ENCODE assay signal across 8 mouse cellular contexts in genomic region chr11:69197743-69198142, GRCm38 (mm10). TPM values are rescaled to one million over a fixed set of nuclear protein-coding genes. Genes with fewer than 3 reads are reported as not detected.
A peak's percentile ranks its signal among the peaks of the same experiment; 100 is the strongest.
DNase-seq lines count a peak whose midpoint lies in the region; ATAC-seq and TF ChIP-seq lines count a peak whose summit lies in the region.

Gene Alox8, minus strand, starts transcription at chr11:69197843.

- no peaks in the 10 kb centered on the region for H3K36me3 ChIP-seq in heart, postnatal 0 days (replicated peaks; ENCODE audit: control insufficient read depth, insufficient read depth, low read length)
- no peaks in the 10 kb centered on the region for H3K36me3 ChIP-seq in midbrain, embryonic 12.5 days

- H3K27me3 ChIP-seq in heart, postnatal 0 days (ENCODE audit: control insufficient read depth, insufficient read depth, low read length): peaks cover 17% of the 10 kb centered on the region
- peaks cover 34% of the 10 kb centered on the region for H3K27me3 ChIP-seq in midbrain, embryonic 12.5 days

- 31% methylated on average over 6 of the region's 6 CpGs for WGBS in heart, postnatal 0 days
- WGBS in midbrain, embryonic 12.5 days: 27% methylated on average over 6 of the region's 6 CpGs

- H3K9ac ChIP-seq in heart, postnatal 0 days (replicated peaks; ENCODE audit: low read depth, low read length): 0 out of 2 replicates have a peak within 1 kb of the TSS, but pooled peaks have one; percentile 23
- H3K9ac ChIP-seq in midbrain, embryonic 12.5 days (replicated peaks): no peak within 1 kb of the TSS; the same call in 1 of the 2 replicates

- ATAC-seq in heart, postnatal 0 days (ENCODE audit: insufficient read depth, low read depth): no peak
- 0 out of 2 replicates have a peak, but pooled peaks have one; percentile 4 for ATAC-seq in granulocyte monocyte progenitor cell, adult 5-6 weeks (replicated peaks; ENCODE audit: poor library complexity, severe bottlenecking)
- no peak for ATAC-seq in midbrain, embryonic 12.5 days (ENCODE audit: low FRiP score, low read depth)
- ATAC-seq in frontal cortex, adult (ENCODE audit: low TSS enrichment): no peak

- peak within 1 kb of the TSS; percentile 49 for H3K4me2 ChIP-seq in heart, postnatal 0 days (ENCODE audit: low read depth, low read length)
- H3K4me2 ChIP-seq in midbrain, embryonic 12.5 days (replicated peaks): peak within 1 kb of the TSS; percentile 47

- TF ChIP-seq POLR2A in bone marrow macrophage, adult 2 months (IDR thresholded peaks at IDR 0.05; ENCODE audit: borderline replicate concordance, low read depth, low read length): no peak

- H3K4me1 ChIP-seq in heart, postnatal 0 days (ENCODE audit: control insufficient read depth, insufficient read depth): peaks cover 8% of the 10 kb centered on the region
- peaks cover 9% of the 10 kb centered on the region for H3K4me1 ChIP-seq in bone marrow macrophage, adult 2 months (ENCODE audit: control insufficient read depth, insufficient read depth, low read length)
- H3K4me1 ChIP-seq in midbrain, embryonic 12.5 days: peaks cover 7% of the 10 kb centered on the region; the same call in 1 of the 2 replicates

- H3K9me3 ChIP-seq in heart, postnatal 0 days (replicated peaks; ENCODE audit: control insufficient read depth, low read length): no peaks in the 10 kb centered on the region
- no peaks in the 10 kb centered on the region for H3K9me3 ChIP-seq in midbrain, embryonic 12.5 days

- H3K4me3 ChIP-seq in heart, postnatal 0 days (ENCODE audit: low read depth, low read length): peak within 1 kb of the TSS; percentile 26
- H3K4me3 ChIP-seq in bone marrow macrophage, adult 2 months (ENCODE audit: insufficient read depth, low read length): peak within 1 kb of the TSS; percentile 36
- H3K4me3 ChIP-seq in midbrain, embryonic 12.5 days: peak within 1 kb of the TSS; percentile 26

- intact Hi-C loops in heart, postnatal 10 days (cut with DNase I): no loop called here

- TF ChIP-seq CTCF in heart, postnatal 0 days (IDR thresholded peaks at IDR 0.05; ENCODE audit: low read depth): no peak
- TF ChIP-seq CTCF in bone marrow macrophage, adult 2 months (IDR thresholded peaks at IDR 0.05; ENCODE audit: low read depth, low read length): no peak

- no peak for TF ChIP-seq EP300 in heart, postnatal 0 days (IDR thresholded peaks at IDR 0.05; ENCODE audit: low read depth)

- no peak for DNase-seq in heart, postnatal 0 days (ENCODE audit: low spot score)
- DNase-seq in heart, postnatal 10 days: no peak
- DNase-seq in yolk sac, embryonic 10.5 days (ENCODE audit: low spot score): no peak
- DNase-seq in natural killer cell, adult 2 months (ENCODE audit: low spot score in 2 of 2): no peak

- no peak within 1 kb of the TSS for H3K27ac ChIP-seq in heart, postnatal 0 days (ENCODE audit: low read depth)
- no peak within 1 kb of the TSS for H3K27ac ChIP-seq in bone marrow macrophage, adult 2 months (ENCODE audit: insufficient read depth, low read depth, low read length)
- no peak within 1 kb of the TSS for H3K27ac ChIP-seq in midbrain, embryonic 12.5 days (replicated peaks)

RNA-seq across cellular contexts. Expression of gene Alox8, which starts in this region (rescaled TPM):
- total RNA-seq in heart, postnatal 0 days (2014; rRNA removed; ENCODE audit: low replicate concordance): 3.0 and 3.7 TPM in 2 replicates
- 0.86 and 2.5 TPM in 2 replicates for polyA plus RNA-seq in heart, postnatal 0 days (2015; fragmentation: Nextera tagmentation; extraction: Ambion mirVana)
- total RNA-seq in heart, postnatal 10 days (2021): 1 to 10 TPM; 2.0 to 2.2 TPM
- polyA plus RNA-seq in bone marrow macrophage, adult 2 months (2012; ENCODE audit: insufficient read depth, insufficient read length, missing spikeins): not detected in 2 replicates
- not detected in 2 replicates for total RNA-seq in granulocyte monocyte progenitor cell, adult 5-6 weeks (2014; fragmentation: Nextera tagmentation)
- total RNA-seq in granulocyte monocyte progenitor cell, adult 5-6 weeks (2017): not detected in 2 replicates
- 0.13 TPM in 1 of 2 replicates, not detected in the other for polyA plus RNA-seq in midbrain, embryonic 12.5 days (2016; fragmentation: Nextera tagmentation; extraction: Ambion mirVana)

Comparison
In these comparisons a context has a peak if more than half of its experiments do, and no peak if none do; other contexts are left out.
1. Peak in ATAC-seq in granulocyte monocyte progenitor cell, adult 5-6 weeks; RNA of the gene not detected or under 1 TPM.